Mouse (Mus musculus) embryo, embryonic 10 days (tissue): ENCODE results near the gene H2al2a.
"Not testable (repeated sequence)": the region's sequence is repeated elsewhere in the genome, so short reads cannot be mapped to it uniquely, and the experiment has no call there.

ENCODE experiments used
- DNase-seq: peaks from one replicate; pipeline ENCODE4 v3.0.0-alpha.2; 2015; ENCODE audit warnings: low spot score

Gene H2al2a

DNA sequence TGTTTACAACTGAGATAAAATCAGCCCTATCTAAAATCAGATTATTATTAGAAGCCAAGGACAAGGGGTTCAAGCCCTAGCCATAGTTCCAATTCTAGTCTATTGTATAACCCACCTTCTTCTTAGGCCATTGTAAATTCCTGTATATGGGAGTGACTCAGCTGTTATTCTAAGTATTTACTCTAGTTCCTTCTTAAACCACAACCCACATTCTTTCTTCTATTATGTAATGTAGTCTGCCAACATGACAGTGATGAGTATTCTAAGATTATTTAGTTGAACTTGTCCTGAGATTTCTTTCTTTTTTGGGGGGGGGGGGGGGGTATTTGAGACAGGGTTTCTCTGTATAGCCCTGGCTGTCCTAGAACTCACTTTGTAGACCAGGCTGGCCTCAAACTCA, 19.1 kb downstream of the H2al2a start:
- not testable (repeated sequence) for DNase-seq

DNA sequence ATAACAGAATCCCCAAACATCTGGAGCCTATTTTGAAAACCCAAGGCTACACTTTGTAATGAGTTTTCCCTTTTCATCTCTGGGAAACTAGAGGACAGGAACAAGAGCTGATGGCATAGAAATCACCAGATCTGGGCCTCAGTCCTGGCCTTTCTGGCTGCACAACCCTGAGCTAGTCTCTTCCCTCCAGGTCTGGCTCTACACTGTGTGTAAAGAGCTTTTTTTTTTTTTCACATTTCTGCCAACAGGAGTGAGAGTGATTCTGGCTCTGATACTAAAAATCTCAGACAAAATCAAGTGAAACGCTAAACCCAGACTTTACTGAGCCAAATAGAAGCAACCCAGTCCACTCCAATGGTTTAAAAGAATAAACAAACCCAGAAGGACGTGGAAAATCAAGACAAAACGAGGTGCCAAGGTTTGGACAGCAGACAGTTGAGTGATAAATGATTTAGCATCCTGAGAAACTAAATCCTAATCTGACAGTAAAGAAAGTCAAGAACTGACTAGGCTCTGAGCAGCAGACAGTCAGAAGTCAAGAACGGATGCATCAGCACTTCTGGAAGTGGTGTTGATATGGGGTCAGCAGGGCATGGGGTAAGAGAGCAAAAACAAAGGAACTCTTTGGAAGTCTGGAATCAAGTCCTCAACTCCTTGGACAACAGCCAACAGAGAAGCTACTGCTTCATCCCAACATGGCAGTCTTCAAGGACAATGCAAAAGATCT, 21.0 kb downstream of the H2al2a start:
- DNase-seq, result no peak

DNA sequence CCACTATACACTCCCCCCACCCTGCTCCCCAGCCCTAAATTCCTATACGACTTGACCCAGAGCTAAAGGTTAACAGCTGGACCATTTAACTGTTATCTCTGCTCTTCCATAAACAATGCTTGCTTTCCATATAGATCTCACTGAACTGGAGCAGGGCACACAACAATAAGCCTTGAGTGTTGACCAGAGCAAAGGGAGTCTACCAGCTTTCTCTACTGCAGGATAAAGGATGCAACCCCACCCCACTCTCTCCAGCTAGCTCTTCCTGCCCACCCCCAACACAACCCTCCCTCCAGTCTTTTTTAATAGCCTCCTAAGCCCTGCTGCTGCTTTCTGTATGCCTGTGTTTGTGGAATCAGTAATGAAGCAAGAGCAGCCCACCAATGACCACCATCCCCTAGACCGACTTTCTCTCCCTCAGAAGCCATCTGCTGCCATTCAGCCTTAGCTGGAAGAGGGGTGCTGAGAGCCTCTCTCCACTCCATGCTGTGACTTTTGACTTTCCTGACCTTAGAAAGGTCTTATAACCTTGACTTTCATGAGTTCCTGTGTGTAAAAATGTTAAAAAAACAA, 22.8 kb downstream of the H2al2a start:
- DNase-seq, result no peak

DNA sequence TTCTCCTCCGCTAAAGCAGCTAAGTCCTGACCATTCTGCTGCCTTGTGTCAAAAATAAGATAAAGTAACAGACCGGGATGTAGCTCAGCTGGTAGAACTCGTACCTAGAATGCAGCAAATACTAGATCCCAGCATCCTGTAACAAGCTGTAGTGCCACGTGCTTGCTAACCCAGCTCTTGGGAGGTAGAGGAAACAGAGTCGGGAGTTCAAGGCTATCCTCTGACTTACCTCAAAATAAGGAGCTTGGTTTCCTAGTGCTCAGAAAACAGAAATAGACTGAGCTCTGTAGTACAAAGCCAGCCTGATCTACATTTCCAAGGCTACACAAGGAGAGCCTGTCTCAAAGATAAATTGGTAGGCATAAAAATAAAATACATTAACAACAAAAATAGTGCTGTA, 23.5 kb downstream of the H2al2a start:
- DNase-seq, result no peak

DNA sequence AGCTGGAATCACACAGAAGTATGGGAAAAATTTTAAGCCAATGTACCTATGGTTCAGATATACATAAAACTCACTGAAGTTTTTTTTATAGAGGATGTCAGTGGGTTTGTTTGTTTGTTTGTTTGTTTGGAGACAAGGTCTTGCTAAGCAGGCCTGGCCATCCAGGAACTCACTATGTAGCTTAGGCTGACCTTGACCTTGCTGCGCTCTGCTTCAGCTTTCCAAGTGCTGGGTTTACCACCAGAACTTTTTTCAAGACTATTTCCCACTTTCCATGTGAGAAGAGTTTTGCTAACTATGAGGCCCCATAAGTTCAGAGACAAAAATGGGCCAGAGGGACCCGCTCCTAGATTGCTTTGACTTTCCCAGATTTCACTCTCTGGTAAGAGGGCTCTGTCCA, 23.9 kb downstream of the H2al2a start:
- no peak for DNase-seq

DNA sequence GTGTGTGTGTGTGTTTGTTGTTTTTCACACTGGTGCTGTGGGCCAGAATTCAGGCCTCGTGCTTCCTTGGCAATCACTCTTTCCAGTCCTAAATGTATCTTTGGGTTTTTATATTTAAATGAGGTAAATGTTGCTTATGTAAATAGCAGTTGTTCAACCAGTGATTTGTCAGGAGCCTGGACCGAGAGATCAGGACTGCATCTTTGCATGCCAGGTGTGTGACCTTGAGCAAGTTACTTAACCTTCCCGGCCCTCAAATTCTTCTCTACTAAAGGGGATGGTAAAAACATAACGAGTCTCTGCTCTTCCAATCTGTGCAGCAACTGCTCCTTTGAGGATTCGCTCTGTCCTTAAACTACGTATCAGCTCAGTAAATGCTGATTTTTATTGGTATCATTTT, 25.4 kb downstream of the H2al2a start:
- no peak for DNase-seq

DNA sequence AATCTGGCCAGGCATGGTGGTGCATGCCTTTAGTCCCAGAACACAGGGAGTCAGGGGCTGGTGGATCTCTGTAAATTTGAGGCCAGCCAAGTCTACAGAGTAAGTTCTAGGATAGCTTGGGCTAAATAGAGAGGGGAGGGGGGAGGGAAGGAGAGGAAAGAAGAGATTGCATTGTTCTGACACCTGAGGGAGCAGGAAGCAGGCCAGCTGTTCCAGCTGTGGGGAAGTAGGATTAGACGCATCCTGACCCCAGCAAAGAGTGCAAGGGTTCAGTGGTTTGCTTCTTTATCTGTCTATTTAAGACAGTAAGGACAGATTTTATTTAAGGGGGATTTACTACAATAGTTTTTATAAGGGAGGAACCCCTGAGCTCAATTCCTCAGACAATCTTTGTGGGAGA, 26.1 kb downstream of the H2al2a start:
- DNase-seq, result no peak

DNA sequence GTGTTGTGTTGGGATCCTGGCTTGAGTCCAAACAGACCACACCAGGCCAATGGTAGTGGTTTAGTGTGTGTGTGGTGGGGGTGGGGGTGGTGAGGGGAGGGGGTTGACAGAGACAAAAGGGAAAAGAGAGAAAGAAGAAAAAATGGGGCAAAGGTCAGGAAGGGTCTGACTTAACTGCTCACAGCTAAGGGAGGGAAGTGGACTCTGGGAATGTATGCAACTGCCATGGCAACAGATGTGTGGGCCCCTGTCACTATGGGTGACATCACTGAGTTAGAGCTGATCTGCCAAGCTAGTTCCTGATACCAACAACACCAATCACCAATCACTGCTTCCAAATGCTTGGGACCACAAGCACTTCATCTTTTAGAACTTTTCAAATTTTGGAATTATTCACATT, 26.6 kb downstream of the H2al2a start:
- DNase-seq, result peak; percentile 86

DNA sequence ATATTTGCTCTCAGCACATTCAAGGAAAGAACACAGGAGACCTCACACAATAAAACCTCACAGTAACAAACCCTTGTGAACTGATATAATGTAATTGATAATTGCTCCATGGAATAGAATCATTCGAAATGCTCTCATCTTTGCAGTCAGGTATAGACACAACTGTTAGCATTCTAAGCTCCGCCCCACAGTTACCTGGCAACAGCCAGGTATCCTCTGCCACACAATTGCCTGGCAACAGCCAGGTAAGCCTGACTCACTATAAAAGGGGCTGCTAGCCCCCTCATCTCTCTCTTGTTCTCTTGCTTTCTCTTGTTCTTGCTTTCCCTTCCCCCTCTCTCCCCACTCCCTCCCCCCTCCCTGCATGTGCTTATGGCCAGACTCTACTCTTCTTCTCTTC, 28.2 kb downstream of the H2al2a start:
- no peak for DNase-seq

DNA sequence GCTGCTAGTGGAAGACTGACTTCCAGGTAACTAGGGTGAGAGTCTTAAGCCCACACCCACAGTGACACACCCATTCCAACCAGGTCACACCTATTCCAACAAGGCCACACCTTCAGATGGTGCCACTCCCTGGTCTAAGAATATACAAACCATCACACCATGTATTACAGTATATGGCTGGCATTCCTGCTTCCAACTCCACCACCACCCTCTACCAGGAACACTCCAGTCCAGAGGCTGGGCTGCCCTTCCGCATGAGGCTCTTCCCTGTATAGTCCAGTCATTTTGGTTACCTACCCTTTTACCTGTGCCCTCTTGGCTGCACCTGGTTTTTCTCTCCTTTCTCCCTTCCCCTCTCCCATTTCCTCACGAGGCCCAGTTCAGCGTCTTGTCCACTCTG, 28.7 kb downstream of the H2al2a start:
- not testable (repeated sequence) for DNase-seq

DNA sequence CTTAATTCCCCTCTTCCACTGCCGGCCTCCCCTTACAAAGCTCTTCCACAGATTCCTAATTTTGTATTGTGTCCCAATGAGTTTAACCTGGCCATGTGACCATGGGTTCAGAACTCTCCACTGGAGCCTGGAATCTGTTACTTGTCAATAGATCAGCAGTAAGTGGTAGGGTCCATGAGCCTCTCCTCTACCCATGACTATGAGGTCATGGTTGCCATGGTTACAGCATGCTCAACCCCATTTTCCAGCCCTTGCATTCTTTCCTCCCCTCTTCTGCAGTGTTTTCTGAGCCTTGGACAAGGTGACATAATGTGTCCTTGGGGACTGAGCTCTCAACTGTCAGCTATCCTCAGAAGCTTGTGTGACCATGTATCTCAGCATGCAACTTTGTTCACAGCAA, 37.3 kb downstream of the H2al2a start:
- peak; percentile 43 for DNase-seq

DNA sequence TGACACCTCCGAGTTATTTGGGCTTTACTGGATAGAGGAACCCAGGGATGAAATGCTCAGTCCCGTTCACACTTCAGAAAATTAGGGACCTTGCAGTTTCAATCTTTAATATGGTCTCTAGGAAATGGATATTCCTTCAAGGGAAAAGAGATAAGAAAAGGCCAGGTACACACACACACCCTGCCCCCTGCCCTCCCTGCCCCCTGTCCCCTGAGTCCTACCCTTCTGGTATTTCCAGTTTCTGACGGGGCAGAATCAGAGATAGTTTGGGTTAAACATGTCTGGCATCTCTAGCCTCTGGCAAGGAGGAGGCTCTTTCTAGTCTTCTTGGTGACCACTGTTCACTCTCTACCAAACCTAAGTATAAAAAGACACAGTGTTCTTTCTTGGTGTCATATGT, 49.9 kb downstream of the H2al2a start:
- DNase-seq, result no peak
